Mouse (Mus musculus) gastrocnemius, postnatal 4 days (tissue): ENCODE data around the gene Ddx5. TPM values are rescaled to one million over a fixed set of nuclear protein-coding genes. Genes with fewer than 3 reads are reported as not detected.
"Not testable (repeated sequence)": the region's sequence is repeated elsewhere in the genome, so short reads cannot be mapped to it uniquely, and the experiment has no call there.

Experiments
- DNase-seq, 2 experiments: peaks; one replicate each; pipeline ENCODE4 v3.0.0; 2021 to 2022; ENCODE audit warnings: low spot score in 2 of 2, mixed read lengths in 2 of 2
- long read RNA-seq, 2 experiments: library from polyadenylated mRNA; stranded (forward); transcript quantifications; one replicate each; pipeline ENCODE4 v2.0.0; 2021
- total RNA-seq, 2 experiments: library from RNA; stranded (reverse); gene quantifications; 2 replicates each; pipeline ENCODE4 v1.2.3; 2021

Gene Ddx5
- total RNA-seq: 100 to 1,000 TPM; 388 to 472 TPM
- long read RNA-seq, experiment 1, transcript Ddx5-201 (13 exons, 3,559 nt): major isoform, 435 of 669 reads
- long read RNA-seq, experiment 1, transcript Ddx5-208 (12 exons, 3,593 nt): minor isoform, 39 of 669 reads
- long read RNA-seq, experiment 1, partial matches to known transcripts: 79 of 669 reads
- long read RNA-seq, experiment 1, other reads (novel, unspliced or antisense): 116 of 669 reads
- long read RNA-seq, experiment 2, transcript Ddx5-201 (13 exons, 3,559 nt): major isoform, 405 of 667 reads
- long read RNA-seq, experiment 2, transcript Ddx5-208 (12 exons, 3,593 nt): minor isoform, 45 of 667 reads
- long read RNA-seq, experiment 2, partial matches to known transcripts: 126 of 667 reads
- long read RNA-seq, experiment 2, other reads (novel, unspliced or antisense): 91 of 667 reads

DNA sequence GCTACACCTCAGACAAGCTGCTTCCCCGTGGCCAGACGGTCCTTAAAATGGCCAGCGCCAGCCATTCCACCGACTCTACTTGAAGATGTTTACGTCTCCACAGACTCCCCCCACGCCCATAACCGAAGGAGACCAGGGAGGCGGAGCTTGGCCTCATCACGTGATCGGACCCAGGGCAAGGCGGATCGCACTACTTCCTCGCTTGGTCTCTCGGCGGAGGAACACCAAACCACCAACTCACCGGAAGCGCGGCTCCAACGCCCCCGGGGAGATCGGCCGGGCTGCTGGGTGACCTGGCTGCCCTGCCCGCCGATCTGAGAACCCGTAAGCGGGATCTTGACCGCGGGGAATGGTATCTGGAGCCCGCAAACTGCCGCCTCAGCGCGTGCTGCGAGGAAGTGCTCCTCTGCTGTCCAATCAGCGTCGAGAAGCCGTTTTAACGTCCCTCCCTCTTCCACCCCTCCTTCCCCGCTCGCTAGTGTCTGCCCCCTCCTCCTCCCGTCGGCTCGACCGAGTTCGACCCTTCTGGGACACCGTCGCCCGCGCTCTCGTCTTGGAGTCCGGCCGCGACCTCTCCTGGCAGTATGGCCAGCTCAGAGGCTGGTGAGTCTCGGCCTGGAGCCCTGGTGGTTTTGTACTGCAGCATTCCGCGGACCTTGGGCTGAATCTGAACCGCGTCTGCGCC, at the start of gene Ddx5, which contains the start of gene Cep95:
Ddx5 (minus strand) TSS at position 411 of the 685 bp plus-strand sequence.
Cep95 (plus strand) TSS at position 478 of the 685 bp plus-strand sequence.
- DNase-seq: peak; percentile 87 to 98

DNA sequence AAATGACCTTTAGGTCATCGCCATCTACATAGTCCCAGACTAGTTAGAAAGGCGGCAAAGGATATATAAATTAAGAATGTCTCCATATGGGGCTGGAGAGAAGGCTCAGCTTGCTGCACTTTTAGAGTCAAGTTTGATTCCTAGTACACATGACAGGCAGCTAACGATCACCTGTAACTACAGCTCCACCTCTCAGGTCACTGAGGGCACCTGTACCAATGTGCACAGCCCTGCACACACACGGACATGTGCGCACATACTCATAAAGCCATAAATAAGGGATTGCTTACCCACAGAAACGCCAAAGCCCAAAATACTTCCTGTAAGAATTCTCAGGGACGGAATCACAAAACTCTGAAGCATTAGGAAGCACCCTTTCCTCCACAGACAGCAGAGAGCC, 39.1 kb upstream of the Ddx5 start:
- DNase-seq: no peak

DNA sequence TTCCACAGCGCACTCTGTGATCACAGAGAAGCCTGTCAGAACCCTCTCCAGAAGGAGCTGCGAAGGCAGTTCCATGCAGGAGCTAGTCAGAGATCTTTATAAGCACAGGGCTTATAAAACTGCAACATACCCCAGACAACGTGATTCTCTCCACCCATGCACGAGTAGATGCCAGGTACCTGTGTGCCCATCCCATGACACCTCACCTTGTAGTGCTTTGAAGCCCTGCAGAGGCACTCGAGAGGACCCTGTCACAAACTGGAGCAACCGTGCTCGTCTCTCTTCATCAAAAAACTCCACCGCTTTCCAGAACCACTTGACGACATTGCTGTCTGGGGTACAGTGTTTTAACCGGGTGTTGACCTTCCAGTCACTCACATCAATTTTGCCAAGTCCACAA, 35.4 kb upstream of the Ddx5 start:
- no peak for DNase-seq

DNA sequence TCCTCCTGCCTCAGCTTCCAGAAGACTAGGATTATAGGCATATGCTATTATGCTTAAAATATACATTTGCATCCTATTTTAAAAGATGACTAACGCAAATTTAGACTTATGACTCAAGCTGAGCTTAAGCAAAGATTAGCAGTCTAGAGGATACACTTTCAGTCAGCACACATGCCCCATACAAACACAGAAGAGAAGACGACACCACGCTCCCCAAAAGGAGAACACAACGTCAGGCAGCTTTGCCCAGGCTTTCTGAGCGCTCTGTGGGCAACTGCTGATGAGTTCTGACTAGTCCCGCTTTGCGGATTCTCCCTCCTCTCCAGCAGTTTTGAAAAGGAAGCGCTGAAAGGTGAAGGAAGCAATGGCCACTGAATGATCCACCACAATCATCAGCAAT, 34.8 kb upstream of the Ddx5 start:
- no peak for DNase-seq

DNA sequence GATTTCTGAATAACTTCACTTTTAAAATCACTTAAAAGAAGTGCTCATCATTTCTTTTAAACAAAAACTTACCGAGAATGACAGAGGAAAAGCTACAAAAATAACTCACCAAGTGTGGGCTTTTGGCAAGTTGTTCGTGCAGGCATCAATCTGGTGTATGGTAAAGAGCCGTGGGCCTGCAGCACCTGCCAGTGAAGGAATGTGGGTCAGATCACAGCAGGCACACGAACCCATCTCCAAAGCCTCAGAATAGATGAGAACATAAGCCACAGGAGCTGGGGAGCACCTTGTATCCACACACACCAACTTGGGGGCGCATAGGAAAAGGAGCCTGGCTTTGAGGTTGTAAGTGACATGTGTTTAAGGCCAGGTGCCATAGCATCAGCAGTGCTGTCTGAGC, 33.9 kb upstream of the Ddx5 start:
- no peak for DNase-seq

DNA sequence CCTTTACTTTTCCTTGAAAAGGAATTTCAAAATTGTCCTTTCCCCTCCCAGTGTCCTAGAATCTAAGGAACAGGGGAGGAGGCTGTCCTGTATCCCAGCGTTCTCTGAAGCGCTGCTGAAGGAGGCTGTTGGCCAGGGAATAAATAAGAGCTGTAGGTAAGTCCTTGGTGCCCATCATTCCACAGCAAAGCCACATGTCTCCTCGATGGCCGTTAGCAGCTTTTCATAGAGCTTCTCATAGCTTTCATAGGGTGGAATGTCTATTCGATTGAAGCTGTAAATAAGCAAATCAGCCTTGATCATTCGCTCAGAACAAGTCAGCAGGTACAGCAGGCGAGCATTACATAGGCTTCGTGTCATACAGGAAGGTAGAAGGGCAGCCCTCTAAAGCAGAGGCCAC, 33.5 kb upstream of the Ddx5 start:
- DNase-seq: no peak

DNA sequence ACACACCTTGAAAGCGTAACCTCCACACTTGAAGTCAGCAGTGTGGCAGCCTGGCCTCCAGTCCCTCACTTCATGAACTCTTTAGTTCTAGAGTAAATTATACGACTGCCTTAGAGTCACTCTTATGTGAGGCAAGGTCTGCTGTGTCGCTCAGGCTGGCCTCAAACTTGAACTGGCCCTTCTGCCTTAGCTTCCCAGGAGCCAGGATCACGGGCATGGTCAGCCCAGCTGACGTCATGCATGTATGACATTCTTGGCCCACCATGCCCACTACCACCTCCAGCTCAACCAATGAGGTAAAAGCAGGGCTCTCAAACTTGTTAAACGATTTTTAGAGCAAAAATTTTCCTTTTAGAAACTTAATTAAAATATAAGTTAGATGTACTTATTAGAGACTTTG, 32.4 kb upstream of the Ddx5 start:
- no peak for DNase-seq

DNA sequence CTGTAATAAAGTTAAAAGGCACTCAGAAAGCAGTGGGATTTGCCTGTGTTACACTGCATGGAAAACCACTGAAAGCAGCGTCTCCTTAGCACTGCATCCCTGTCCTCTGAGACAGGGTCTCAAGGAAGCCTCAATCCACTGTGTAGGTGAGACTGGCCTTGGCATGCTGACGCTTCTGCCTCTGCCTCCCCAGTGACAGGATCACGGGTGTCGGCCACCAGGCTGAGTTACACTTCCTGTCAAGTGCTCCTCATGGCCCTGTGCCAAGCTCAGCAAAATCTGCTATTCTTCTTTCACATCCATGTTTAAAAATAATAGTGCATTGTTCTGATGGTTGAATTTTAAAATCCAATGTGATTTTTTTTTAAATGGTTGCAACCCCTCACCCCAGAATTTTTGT, 32.0 kb upstream of the Ddx5 start:
- DNase-seq: peak in 1 of 2 experiments; percentile 62

DNA sequence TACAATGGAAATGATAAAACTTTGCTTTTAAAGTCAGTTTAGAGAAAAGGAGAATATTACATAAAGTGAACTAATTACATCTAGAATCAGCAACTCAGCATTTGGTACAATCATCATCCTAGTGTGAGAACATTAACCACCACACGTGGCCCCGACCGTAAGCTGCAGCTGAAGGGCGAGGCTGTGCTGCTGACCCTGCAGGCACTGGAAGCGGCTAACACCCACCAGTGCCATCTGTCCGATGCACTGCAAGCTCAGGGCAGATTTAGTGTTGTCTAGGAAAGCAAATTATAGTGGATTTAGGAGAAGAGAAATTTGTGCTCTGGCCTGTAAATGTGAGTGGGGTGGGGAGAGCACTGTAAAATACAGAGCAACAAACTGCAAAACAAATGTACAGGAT, 31.3 kb upstream of the Ddx5 start:
- DNase-seq: no peak

DNA sequence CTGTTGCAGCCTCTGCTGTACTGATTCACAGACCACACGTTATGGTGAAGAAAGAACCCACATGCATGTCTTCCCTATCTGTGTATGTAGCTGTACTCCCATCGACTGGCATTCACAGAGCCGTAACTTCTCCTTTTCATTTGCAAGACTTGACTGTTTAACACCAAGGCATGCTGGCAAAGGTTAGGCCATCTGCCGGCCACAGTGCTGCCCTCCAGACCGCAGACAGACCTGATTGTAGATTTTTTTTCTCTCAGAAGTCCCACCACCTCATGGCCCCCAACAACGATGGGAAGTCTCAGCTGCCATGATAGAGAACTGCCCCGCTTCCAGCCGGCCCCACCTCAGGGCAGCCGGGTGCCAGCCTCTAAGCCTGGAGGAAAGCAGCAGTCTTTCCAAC, 30.6 kb upstream of the Ddx5 start:
- peak in 1 of 2 experiments; percentile 12 for DNase-seq

DNA sequence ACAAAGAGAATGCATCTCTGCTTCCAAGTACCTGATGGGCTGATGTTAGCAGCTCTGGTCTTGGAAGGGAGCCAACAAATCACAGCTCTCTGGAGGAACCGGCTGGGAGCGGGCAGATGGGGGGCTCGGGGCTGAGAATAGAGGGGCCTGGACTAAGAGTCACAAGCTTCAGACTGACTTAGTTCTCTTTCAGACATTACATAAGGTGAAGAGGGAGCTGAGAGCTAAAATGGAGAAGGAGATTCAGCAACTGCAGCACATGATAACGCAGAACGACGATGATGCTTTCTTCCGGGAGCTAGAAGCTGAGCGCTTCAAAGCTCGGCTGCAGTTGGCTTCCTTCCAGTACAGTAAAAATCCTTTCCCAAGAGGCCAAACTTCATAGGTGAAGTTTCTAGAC, 29.4 kb upstream of the Ddx5 start:
- no peak for DNase-seq

DNA sequence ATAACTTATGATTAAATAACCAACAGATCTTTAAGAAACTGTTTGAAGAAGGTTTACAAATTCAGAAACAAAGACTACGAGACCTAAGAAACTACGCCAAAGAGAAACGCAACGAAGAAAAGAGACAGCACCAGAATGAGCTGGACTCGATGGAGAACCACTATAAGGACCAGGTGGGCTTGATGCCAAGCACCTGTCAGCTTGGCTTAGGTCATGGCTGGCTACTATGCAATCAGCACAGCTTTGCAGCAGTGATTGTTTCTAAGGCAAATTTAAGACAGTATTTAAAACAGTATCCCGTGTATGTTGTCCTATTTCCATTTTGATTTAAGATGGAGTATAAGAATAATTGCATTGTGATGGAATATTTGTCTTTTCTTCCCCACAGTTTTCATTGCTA, 28.8 kb upstream of the Ddx5 start:
- DNase-seq: no peak

DNA sequence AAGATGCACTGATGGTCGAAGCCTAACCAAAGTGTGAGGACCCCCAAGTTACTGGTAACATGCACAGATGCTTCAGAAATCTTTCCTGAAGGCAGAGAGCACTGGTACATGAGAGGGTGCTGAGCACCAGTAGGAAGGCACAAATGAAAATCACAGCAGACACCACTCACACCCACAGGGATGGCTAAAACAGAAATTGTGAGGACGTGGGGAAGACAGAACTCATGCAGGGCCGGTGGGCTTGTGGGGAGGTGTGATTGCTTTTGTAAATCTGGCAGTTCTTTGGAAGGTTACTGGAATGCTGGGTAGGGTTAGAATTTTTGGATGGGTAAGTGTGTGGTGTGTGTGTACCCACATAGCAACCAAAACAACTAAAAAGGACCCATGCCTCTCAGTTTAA, 28.2 kb upstream of the Ddx5 start:
- DNase-seq: no peak

DNA sequence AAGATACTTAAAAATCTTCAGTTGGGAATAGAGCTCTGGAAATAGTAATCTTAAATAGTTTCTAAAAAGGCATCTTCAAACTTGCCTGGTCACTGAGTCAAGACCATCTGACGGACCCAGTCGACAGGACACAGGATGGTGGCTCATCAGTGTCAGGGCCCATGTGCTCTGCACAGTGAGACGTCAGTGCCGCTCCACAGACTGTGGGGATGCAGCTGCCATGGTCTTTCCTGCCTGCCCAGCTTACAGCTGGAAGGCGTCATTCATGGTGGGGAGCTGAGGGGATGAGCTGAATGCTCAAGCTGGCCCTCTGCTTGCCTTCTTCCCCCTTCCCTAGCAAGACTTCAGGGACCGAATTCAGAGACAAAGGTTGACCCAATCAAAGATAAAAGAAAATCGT, 27.3 kb upstream of the Ddx5 start:
- no peak for DNase-seq

DNA sequence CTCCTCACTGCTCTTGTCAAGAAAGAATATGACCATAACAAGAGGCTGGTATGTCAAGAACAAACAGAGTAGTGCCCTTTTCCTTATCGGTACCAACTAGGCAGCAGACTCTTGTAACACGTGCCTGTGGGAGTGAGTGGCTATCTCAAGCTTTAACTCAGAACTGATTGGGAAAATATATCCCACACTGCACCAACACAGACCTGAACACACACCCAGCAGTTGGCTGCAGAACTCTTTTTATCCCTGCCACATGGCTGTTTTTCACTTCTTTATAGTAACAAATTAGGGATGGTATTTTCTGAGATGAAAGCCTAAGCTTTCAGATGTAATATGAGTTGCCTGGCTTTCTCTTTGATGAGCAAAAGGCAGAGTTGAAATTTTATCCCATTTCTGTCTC, 26.8 kb upstream of the Ddx5 start:
- no peak for DNase-seq

DNA sequence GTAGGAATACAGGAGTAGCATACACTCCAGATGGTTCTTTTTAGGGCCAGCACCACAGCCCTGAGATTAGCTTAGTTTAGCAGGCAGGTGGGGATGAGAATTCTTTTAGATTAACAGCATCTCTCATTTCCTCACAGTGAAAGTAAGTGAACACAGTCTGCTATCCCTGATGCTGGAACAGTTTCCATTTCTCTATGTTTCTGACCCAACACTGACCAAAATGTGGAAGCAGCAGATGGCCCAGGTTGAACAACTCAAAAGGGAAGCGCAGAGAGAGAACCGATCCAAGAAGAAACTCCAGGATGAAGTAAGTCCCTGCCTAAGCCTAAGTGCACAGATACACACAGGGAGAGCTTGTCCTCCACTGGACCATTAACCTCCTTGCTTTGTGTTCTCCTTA, 26.3 kb upstream of the Ddx5 start:
- DNase-seq: no peak

DNA sequence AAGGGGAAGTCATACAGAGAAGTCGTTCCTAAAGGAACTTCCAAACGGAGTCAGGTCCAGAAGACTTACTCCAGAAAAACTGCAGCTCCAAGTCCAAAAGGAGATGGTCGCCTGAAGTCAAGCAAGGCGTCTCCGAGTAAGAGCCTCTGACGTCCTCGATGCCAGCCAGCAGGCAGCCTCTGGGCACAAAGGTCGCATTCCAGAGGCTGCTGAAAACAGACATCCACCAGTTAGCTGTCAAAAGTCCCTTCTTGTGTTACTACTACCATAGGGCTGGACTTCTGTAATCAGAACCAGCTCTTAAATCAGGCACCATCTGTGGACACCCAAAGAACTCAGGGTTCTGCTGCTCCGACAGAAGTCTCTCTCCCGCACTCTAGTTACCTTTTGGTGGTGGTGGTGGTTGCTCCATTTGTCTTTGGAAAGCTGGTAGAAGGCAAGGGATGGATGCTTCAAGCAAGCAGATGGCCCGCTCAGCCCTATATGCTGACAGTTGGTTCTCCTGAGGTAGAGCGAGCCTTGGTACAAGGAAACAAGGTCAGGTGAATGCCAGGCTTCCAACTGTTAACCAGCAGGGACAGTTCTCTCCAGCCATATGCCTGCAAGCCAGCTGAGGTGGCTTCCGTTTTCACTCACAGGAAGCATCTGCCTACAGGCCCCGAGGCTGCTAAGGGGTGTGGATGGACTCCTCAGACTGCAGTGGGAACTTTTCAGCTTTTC, 25.8 kb upstream of the Ddx5 start:
- DNase-seq: no peak

DNA sequence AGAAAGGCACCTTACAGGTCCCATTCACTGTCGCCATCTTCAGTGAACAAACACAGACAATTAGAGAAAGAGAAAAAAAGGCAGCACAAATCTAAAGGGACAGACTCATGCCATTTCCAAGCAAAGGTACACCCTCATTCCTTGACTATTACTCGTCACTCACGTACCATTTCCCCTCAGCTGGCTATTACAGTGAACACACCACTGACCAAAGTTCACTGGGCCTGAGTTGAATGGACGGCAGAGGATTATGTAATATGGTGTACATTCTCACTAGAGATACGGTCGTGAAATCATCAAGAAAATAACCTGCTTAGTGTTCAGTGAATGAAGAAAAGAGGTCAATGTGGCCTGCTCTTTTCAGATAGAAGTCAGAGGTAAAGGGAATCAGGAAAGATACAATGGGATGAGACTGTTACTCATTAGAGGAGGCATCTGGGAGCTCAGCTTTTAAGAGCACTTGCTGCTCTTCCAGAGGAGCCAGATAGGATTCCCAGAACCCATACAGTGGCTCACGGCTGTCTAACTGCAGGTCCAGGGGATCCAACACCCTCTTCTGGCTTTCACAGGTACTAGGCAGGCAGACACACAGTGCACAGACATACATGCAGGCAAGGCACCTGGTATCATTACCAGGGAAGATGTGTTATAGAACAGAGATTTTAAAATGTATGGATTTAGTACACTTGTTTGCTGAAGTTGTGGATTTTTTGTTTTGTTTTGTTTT, 23.6 kb upstream of the Ddx5 start:
- DNase-seq: no peak

DNA sequence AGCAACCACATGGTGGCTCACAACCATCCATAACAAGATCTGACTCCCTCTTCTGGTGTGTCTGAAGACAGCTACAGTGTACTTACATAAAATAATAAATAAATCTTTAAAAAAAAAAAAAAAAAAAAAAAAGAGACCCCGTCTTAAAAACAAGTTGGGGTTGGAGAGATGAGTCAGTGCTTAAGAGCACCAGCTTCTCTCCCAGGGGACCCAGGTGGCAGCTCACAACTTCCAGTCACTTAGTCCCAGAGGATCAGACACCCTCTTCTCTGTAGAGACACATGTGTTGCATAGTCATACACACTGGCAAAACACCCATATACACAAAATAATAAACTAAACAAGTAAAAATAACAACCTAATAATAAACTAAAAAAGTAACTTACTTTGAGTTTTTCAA, 18.5 kb upstream of the Ddx5 start:
- not testable (repeated sequence) for DNase-seq

DNA sequence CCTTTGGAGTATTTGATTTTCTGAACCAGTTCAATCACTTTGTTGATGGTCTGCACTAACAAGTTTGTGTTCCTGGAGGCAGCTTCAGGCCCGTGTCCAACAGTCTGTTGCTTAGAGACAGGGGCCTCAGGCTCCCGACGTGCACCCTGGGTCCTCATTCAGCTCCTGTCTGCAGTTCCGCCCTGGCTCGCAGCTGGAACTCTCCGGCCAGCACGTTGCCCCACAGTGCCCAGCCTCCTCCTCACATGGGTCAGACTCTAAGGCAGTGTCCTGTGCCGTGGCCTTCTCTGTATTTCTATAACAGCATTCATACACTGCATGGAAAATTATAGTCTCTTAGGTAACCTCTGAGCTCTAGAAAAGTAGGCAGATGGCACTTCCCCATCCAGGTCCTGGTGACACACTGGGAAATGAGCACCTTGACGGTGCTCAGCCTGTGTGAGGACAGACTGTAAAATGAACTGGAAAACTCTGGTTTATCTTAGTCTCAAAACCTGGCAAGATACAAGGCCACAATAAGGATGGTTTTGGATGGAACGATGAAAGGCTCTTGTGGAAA, 13.2 kb upstream of the Ddx5 start:
- DNase-seq: no peak

DNA sequence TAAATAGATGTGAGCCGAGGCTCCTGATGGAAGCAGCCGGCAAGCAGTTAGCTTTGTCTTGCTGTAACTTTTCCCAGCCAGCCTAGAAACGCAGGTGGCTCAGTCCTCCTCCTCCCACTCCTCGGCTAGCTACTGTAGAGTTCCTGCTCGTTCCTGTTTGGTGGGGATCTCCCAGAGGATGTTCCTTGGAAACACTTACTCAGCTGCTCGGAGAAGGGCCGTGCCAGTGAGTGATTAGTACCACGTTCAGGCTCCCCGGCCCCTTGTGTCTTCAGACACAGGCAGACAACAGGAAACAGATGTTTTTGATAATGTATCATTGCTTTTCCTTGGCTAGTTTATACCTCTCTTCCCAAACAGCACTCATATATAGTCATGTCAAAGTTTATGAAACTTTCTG, 6.7 kb upstream of the Ddx5 start:
- no peak for DNase-seq
